Mouse (Mus musculus): Measurements from ENCODE around the gene Rbpjl. TPM values are rescaled to one million over a fixed set of nuclear protein-coding genes. Genes with fewer than 3 reads are reported as not detected.

The Rbpjl gene
- polyA plus RNA-seq, 1 experiment from 2014 or later: 0.46 TPM

DNA sequence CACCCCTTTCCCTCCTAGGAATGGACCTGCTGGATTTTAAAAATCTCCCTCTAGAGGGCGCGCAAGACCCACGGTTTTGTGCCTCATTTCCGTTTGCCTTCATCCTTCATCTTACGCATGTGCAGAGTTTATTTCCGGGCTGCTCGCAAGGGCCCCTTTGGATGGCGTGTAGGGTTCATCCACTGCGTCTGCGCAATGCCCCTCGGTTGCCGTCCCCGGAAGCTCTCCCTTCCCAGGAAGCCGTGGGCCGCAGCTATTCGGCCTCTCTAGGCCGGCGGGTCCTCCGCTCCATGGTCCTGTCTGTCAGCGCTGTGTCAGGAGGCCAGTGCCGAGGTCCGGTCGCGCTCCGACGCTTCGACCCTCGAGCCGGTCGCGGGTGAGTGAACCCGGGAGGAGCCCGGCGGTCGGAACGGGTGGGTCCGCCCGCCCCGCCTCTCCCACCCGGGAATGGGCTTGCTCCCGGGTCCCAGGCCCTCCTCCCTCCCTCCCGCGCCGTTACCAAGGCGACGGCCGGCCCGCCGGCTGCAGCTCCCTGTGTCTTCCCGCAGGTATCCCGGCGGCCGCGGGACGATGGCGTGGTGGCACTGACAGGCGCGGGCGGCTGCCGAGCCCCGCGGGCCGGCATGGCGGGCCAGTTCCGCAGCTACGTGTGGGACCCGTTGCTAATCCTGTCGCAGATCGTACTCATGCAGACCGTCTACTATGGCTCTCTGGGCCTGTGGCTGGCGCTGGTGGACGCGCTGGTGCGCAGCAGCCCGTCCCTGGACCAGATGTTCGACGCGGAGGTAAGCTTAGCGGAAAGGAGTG, 58.0 kb downstream of the Rbpjl start, which contains the start of gene Gm20458:
TSS of gene Gm20458 (plus strand) at position 223 of the 807 bp plus-strand sequence.
- Histone ChIP-seq H3K4me1 (peaks cover 22% of the 10 kb centered on the region), H3K4me3 (peak within 1 kb of the TSS; percentile 86), H3K9ac (peak within 1 kb of the TSS; percentile 79), H3K36me3 (peaks cover 19% of the 10 kb centered on the region), H3K27me3 (no peaks in the 10 kb centered on the region), H3K4me2 (replicated peaks) (peak within 1 kb of the TSS; percentile 79), H3K27ac (peak within 1 kb of the TSS; percentile 30), H3K9me3 (no peaks in the 10 kb centered on the region)
- WGBS: under 1% methylated on average over 76 of the region's 79 CpGs
- ATAC-seq (ENCODE audit: insufficient number of reproducible peaks, insufficient read depth, low FRiP score, low TSS enrichment): peak; percentile 99

Small RNA genes lying within 50 kb of the gene (microRNA-seq; reads per million reads assigned to microRNA genes)
- gene Mir7678: not detected

Other genes starting within 250 kb of the Rbpjl start
- 0.49 and 0.71 TPM in 2 replicates for gene Kcns1, start 232.0 kb upstream of the Rbpjl start, polyA plus RNA-seq (2016; fragmentation: Nextera tagmentation; extraction: Ambion mirVana)
- gene Wfdc5, start 220.4 kb upstream of the Rbpjl start, polyA plus RNA-seq (2016; fragmentation: Nextera tagmentation; extraction: Ambion mirVana): not detected in 2 replicates
- gene Wfdc12, start 212.5 kb upstream of the Rbpjl start, polyA plus RNA-seq (2016; fragmentation: Nextera tagmentation; extraction: Ambion mirVana): 0.22 TPM in 1 of 2 replicates, not detected in the other
- not detected in 2 replicates for gene Wfdc15a, start 203.0 kb upstream of the Rbpjl start, polyA plus RNA-seq (2016; fragmentation: Nextera tagmentation; extraction: Ambion mirVana)
- not detected in 2 replicates for gene Wfdc15b, start 181.5 kb upstream of the Rbpjl start, polyA plus RNA-seq (2016; fragmentation: Nextera tagmentation; extraction: Ambion mirVana)
- gene Svs2, start 164.7 kb upstream of the Rbpjl start, polyA plus RNA-seq (2016; fragmentation: Nextera tagmentation; extraction: Ambion mirVana): not detected in 2 replicates
- not detected in 2 replicates for gene Svs3b, start 146.5 kb upstream of the Rbpjl start, polyA plus RNA-seq (2016; fragmentation: Nextera tagmentation; extraction: Ambion mirVana)
- not detected in 2 replicates for gene Svs4, start 124.7 kb upstream of the Rbpjl start, polyA plus RNA-seq (2016; fragmentation: Nextera tagmentation; extraction: Ambion mirVana)
- gene Svs3a, start 113.9 kb upstream of the Rbpjl start, polyA plus RNA-seq (2016; fragmentation: Nextera tagmentation; extraction: Ambion mirVana): not detected in 2 replicates
- gene Svs6, start 86.4 kb upstream of the Rbpjl start, polyA plus RNA-seq (2016; fragmentation: Nextera tagmentation; extraction: Ambion mirVana): not detected in 2 replicates
- not detected in 2 replicates for gene Svs5, start 70.4 kb upstream of the Rbpjl start, polyA plus RNA-seq (2016; fragmentation: Nextera tagmentation; extraction: Ambion mirVana)
- 0.96 and 1.5 TPM in 2 replicates for gene Slpi, start 14.0 kb upstream of the Rbpjl start, polyA plus RNA-seq (2016; fragmentation: Nextera tagmentation; extraction: Ambion mirVana)
- 36.2 and 43.9 TPM in 2 replicates for gene Matn4, start 2.0 kb downstream of the Rbpjl start, polyA plus RNA-seq (2016; fragmentation: Nextera tagmentation; extraction: Ambion mirVana)
- gene Sdc4, start 40.7 kb downstream of the Rbpjl start, polyA plus RNA-seq (2016; fragmentation: Nextera tagmentation; extraction: Ambion mirVana): 42.6 and 44.4 TPM in 2 replicates
- gene Sys1, start 53.8 kb downstream of the Rbpjl start, polyA plus RNA-seq (2016; fragmentation: Nextera tagmentation; extraction: Ambion mirVana): 65.4 and 66.8 TPM in 2 replicates
- 6.1 and 6.5 TPM in 2 replicates for gene Gm20458, start 57.8 kb downstream of the Rbpjl start, polyA plus RNA-seq (2016; fragmentation: Nextera tagmentation; extraction: Ambion mirVana)
- not detected in 2 replicates for gene Trp53tg5, start 70.6 kb downstream of the Rbpjl start, polyA plus RNA-seq (2016; fragmentation: Nextera tagmentation; extraction: Ambion mirVana)
- 1.7 and 2.2 TPM in 2 replicates for gene Dbndd2, start 83.0 kb downstream of the Rbpjl start, polyA plus RNA-seq (2016; fragmentation: Nextera tagmentation; extraction: Ambion mirVana)
- gene Pigt, start 94.4 kb downstream of the Rbpjl start, polyA plus RNA-seq (2016; fragmentation: Nextera tagmentation; extraction: Ambion mirVana): 36.7 and 37.7 TPM in 2 replicates
- gene Wfdc2, start 159.3 kb downstream of the Rbpjl start, polyA plus RNA-seq (2016; fragmentation: Nextera tagmentation; extraction: Ambion mirVana): 49.9 and 59.6 TPM in 2 replicates
- not detected in 2 replicates for gene Spint3, start 170.3 kb downstream of the Rbpjl start, polyA plus RNA-seq (2016; fragmentation: Nextera tagmentation; extraction: Ambion mirVana)
- not detected in 2 replicates for gene Wfdc6a, start 182.3 kb downstream of the Rbpjl start, polyA plus RNA-seq (2016; fragmentation: Nextera tagmentation; extraction: Ambion mirVana)
- not detected in 2 replicates for gene Eppin, start 190.5 kb downstream of the Rbpjl start, polyA plus RNA-seq (2016; fragmentation: Nextera tagmentation; extraction: Ambion mirVana)
- gene Wfdc6b, start 210.4 kb downstream of the Rbpjl start, polyA plus RNA-seq (2016; fragmentation: Nextera tagmentation; extraction: Ambion mirVana): not detected in 2 replicates
- gene Wfdc8, start 210.5 kb downstream of the Rbpjl start, polyA plus RNA-seq (2016; fragmentation: Nextera tagmentation; extraction: Ambion mirVana): not detected in 2 replicates
- not detected in 2 replicates for gene Wfdc16, start 235.7 kb downstream of the Rbpjl start, polyA plus RNA-seq (2016; fragmentation: Nextera tagmentation; extraction: Ambion mirVana)

Measured in embryonic facial prominence, embryonic 12.5 days (tissue).